Mouse (Mus musculus) T-helper 17 cell (primary cell): ENCODE measurements around the gene Snx33.
"Not testable (repeated sequence)": the region's sequence is repeated elsewhere in the genome, so short reads cannot be mapped to it uniquely, and the experiment has no call there.

Source experiments
- in situ Hi-C, 2 experiments: fragments of 300-600 bp; cut with MboI, MseI; formaldehyde crosslinking; loops; 1 replicate in 1 of 2; 2 replicates in 1 of 2; pipeline ENCODE4 v1.15.1; 2025; ENCODE audit warnings: high pct_unique_total_duplicates in 2 of 2

The Snx33 gene

GRCm38 (mm10) chr9:56928041-56928811 lies at the start of gene Snx33:
Gene Snx33 (minus strand): TSS chr9:56928371.
- in situ Hi-C loops, result no loop called here

- in situ Hi-C loops, result loop anchor here in 1 of 2 experiments (10.0 kb wide), 1 partner anchor 400 kb away; no protein-coding TSS in a partner anchor
These were observed 47.0 kb upstream of the Snx33 start for GRCm38 (mm10) chr9:56975199-56975598.

GRCm38 (mm10) chr9:56973960-56974524 lies 45.9 kb upstream of the Snx33 start:
- in situ Hi-C loops, result loop anchor here in 1 of 2 experiments (10.0 kb wide), 1 partner anchor 401 kb away; no protein-coding TSS in a partner anchor

GRCm38 (mm10) chr9:56970158-56970557 lies 42.0 kb upstream of the Snx33 start:
- in situ Hi-C loops, result loop anchor here in 1 of 2 experiments (10.0 kb wide), 1 partner anchor 405 kb away; no protein-coding TSS in a partner anchor

- in situ Hi-C loops, result no loop called here
These were observed 33.4 kb upstream of the Snx33 start for GRCm38 (mm10) chr9:56961591-56961990.

- in situ Hi-C loops, result loop anchor here in 1 of 2 experiments (10.0 kb wide), 1 partner anchor 1414 kb away; no protein-coding TSS in a partner anchor
These were observed 30.5 kb upstream of the Snx33 start for GRCm38 (mm10) chr9:56958689-56959088.

GRCm38 (mm10) chr9:56956966-56957675 lies 28.9 kb upstream of the Snx33 start:
- in situ Hi-C loops, result loop anchor here in 1 of 2 experiments (10.0 kb wide), 1 partner anchor 1412 kb away; no protein-coding TSS in a partner anchor

GRCm38 (mm10) chr9:56953562-56953961 lies 25.4 kb upstream of the Snx33 start:
- in situ Hi-C loops, result loop anchor here (5.0 to 10.0 kb wide), 3 partner anchors 39 to 1409 kb away; partner anchors contain the start of genes Ptpn9 (in 1 of the 2) and Sin3a (in 1 of the 2)

- in situ Hi-C loops, result loop anchor here (5.0 to 10.0 kb wide), 3 partner anchors 42 to 1406 kb away; partner anchors contain the start of genes Ptpn9 (in 1 of the 2) and Sin3a (in 1 of the 2)
These were observed 22.5 kb upstream of the Snx33 start, which contains the start of gene Snupn for GRCm38 (mm10) chr9:56950414-56951400. Gene Snupn (plus strand): TSS chr9:56950878.

- in situ Hi-C loops, result loop anchor here (5.0 to 10.0 kb wide), 3 partner anchors 43 to 1405 kb away; partner anchors contain the start of genes Ptpn9 (in 1 of the 2) and Sin3a (in 1 of the 2)
These were observed 21.6 kb upstream of the Snx33 start for GRCm38 (mm10) chr9:56949767-56950166.

- in situ Hi-C loops, result not testable (repeated sequence)
These were observed 20.5 kb upstream of the Snx33 start for GRCm38 (mm10) chr9:56948699-56949098.

GRCm38 (mm10) chr9:56947481-56947880 lies 19.3 kb upstream of the Snx33 start:
- in situ Hi-C loops, result not testable (repeated sequence)

- in situ Hi-C loops, result loop anchor here in 1 of 2 experiments (5.0 kb wide), 1 partner anchor 114 kb away; no protein-coding TSS in a partner anchor
These were observed 10.2 kb upstream of the Snx33 start for GRCm38 (mm10) chr9:56938374-56938773.

- in situ Hi-C loops, result loop anchor here in 1 of 2 experiments (5.0 kb wide), 1 partner anchor 115 kb away; no protein-coding TSS in a partner anchor
These were observed 9.3 kb upstream of the Snx33 start, which contains the start of gene Imp3 for GRCm38 (mm10) chr9:56937223-56938160. Gene Imp3 (plus strand): TSS chr9:56937475.

- in situ Hi-C loops, result loop anchor here in 1 of 2 experiments (5.0 kb wide), 1 partner anchor 115 kb away; no protein-coding TSS in a partner anchor
These were observed 8.7 kb upstream of the Snx33 start for GRCm38 (mm10) chr9:56936861-56937222.

GRCm38 (mm10) chr9:56930556-56930955 lies 2.4 kb upstream of the Snx33 start:
- in situ Hi-C loops, result no loop called here

GRCm38 (mm10) chr9:56929496-56929895 lies 1.3 kb upstream of the Snx33 start:
- in situ Hi-C loops, result no loop called here

GRCm38 (mm10) chr9:56927191-56928012 lies 769 bp downstream of the Snx33 start:
- in situ Hi-C loops, result no loop called here
